Mouse (Mus musculus) hindbrain, embryonic 12.5 days (tissue): Measurements from ENCODE around the gene Chuk. TPM values are rescaled to one million over a fixed set of nuclear protein-coding genes. Genes with fewer than 3 reads are reported as not detected.

Source experiments
- ATAC-seq: fragments of 200-750 bp; cut with Nextera tagmentation; 2 replicates; pipeline ENCODE4 v1.8.0; 2017; ENCODE audit warnings: moderate TSS enrichment; ENCODE audit not compliant: low FRiP score
- H3K27ac ChIP-seq: fragments of 300-500 bp; sonication (generic); 2 replicates; pipeline ENCODE4 v1.5.1; 2016; ENCODE audit warnings: mild to moderate bottlenecking
- H3K27me3 ChIP-seq: fragments of 300-500 bp; sonication (generic); 2 replicates; pipeline ENCODE4 v1.6.1; 2016; ENCODE audit warnings: mild to moderate bottlenecking
- H3K36me3 ChIP-seq: fragments of 300-500 bp; sonication (generic); 2 replicates; pipeline ENCODE4 v1.6.1; 2016; ENCODE audit warnings: mild to moderate bottlenecking
- H3K4me1 ChIP-seq: fragments of 300-500 bp; sonication (generic); 2 replicates; pipeline ENCODE4 v1.6.1; 2016
- H3K4me2 ChIP-seq: fragments of 300-500 bp; sonication (generic); replicated peaks from 2 replicates; pipeline ENCODE4 v1.6.1; 2016; ENCODE audit warnings: mild to moderate bottlenecking
- H3K4me3 ChIP-seq: fragments of 300-500 bp; sonication (generic); 2 replicates; pipeline ENCODE4 v1.5.1; 2016; ENCODE audit warnings: mild to moderate bottlenecking
- H3K9ac ChIP-seq: fragments of 300-500 bp; sonication (generic); 2 replicates; pipeline ENCODE4 v1.6.1; 2016; ENCODE audit warnings: mild to moderate bottlenecking, moderate library complexity
- H3K9me3 ChIP-seq: fragments of 300-500 bp; sonication (generic); replicated peaks from 2 replicates; pipeline ENCODE4 v1.6.1; 2016; ENCODE audit warnings: mild to moderate bottlenecking
- WGBS: fragments of 180-500 bp; shearing (Covaris S2); methylation state at CpG from one replicate; pipeline ENCODE4 v1.1.7; 2016; 5-methylcytosine and 5-hydroxymethylcytosine counted together
- polyA plus RNA-seq: library from polyadenylated mRNA; unstranded; fragments of >200 nt; fragmentation: Nextera tagmentation; extraction: Ambion mirVana; gene quantifications from 2 replicates; pipeline ENCODE4 v1.2.1, GENCODE M21; 2016

Gene Chuk
- polyA plus RNA-seq, 1 experiment from 2014 or later, result 64.8 TPM

DNA sequence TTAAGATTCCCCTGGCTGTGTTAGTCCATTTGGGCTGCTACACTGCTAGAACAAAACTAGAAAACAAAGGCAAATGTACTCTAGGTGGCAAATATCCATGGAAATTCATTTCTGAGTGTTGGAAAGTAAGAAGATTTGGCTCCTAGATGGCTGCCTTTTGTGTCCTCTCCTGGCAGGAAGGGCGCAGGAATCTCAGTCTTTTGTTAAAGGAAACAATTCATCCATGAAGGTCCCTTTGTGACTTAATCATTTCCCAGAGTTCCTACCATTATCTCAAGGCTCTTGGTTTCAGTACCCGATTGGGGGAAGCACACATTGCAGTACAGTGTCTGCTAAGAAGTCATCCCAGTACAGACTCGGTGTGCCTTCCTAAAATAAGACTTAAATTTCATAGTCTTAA, 21.0 kb downstream of the Chuk start:
- H3K4me3 ChIP-seq, result no peak overlapping the region
- 27% methylated on average over 3 of the region's 3 CpGs for WGBS
- no peak for ATAC-seq
- no peak overlapping the region for H3K27ac ChIP-seq
- H3K4me2 ChIP-seq, result no peak overlapping the region
- no peaks in the 10 kb centered on the region for H3K4me1 ChIP-seq
- peaks cover 56% of the 10 kb centered on the region for H3K36me3 ChIP-seq
- H3K27me3 ChIP-seq, result no peaks in the 10 kb centered on the region
- H3K9me3 ChIP-seq, result no peaks in the 10 kb centered on the region
- H3K9ac ChIP-seq, result no peak overlapping the region

- ATAC-seq, result no peak
- 92% methylated on average over 2 of the region's 2 CpGs for WGBS
These were observed 26.4 kb downstream of the Chuk start for GRCm38 (mm10) chr19:44080920-44081319.

GRCm38 (mm10) chr19:44080023-44080422, 27.3 kb downstream of the Chuk start:
- no peak for ATAC-seq
- 83% methylated on average over 2 of the region's 2 CpGs for WGBS
- Histone ChIP-seq H3K4me1 (no peaks in the 10 kb centered on the region), H3K27me3 (no peaks in the 10 kb centered on the region), H3K36me3 (peaks cover 59% of the 10 kb centered on the region), H3K9ac (no peak overlapping the region), H3K9me3 (no peaks in the 10 kb centered on the region), H3K4me3 (no peak overlapping the region), H3K4me2 (no peak overlapping the region), H3K27ac (no peak overlapping the region)

More at GRCm38 (mm10) chr19:44080920-44081319, 26.4 kb downstream of the Chuk start:
- no peak overlapping the region for H3K4me2 ChIP-seq
- H3K9me3 ChIP-seq, result no peaks in the 10 kb centered on the region
- no peak overlapping the region for H3K4me3 ChIP-seq
- H3K4me1 ChIP-seq, result no peaks in the 10 kb centered on the region
- no peaks in the 10 kb centered on the region for H3K27me3 ChIP-seq
- peaks cover 59% of the 10 kb centered on the region for H3K36me3 ChIP-seq
- H3K27ac ChIP-seq, result no peak overlapping the region
- H3K9ac ChIP-seq, result no peak overlapping the region

GRCm38 (mm10) chr19:44077024-44077423, 30.3 kb downstream of the Chuk start:
- Histone ChIP-seq H3K9ac (no peak overlapping the region), H3K4me1 (no peaks in the 10 kb centered on the region), H3K4me3 (no peak overlapping the region), H3K27ac (no peak overlapping the region), H3K36me3 (peaks cover 47% of the 10 kb centered on the region), H3K4me2 (no peak overlapping the region), H3K9me3 (no peaks in the 10 kb centered on the region), H3K27me3 (no peaks in the 10 kb centered on the region)
- 85% methylated on average over 4 of the region's 4 CpGs for WGBS
- ATAC-seq, result no peak

- Histone ChIP-seq H3K9ac (no peak overlapping the region), H3K4me3 (no peak overlapping the region), H3K4me2 (no peak overlapping the region), H3K9me3 (no peaks in the 10 kb centered on the region), H3K27me3 (no peaks in the 10 kb centered on the region), H3K4me1 (no peaks in the 10 kb centered on the region), H3K27ac (no peak overlapping the region), H3K36me3 (peaks cover 44% of the 10 kb centered on the region)
- no peak for ATAC-seq
- 74% methylated on average over 9 of the region's 9 CpGs for WGBS
These were observed 30.8 kb downstream of the Chuk start for GRCm38 (mm10) chr19:44076457-44076856.

- 88% methylated on average over 11 of the region's 11 CpGs for WGBS
- no peak overlapping the region for H3K4me3 ChIP-seq
- H3K27me3 ChIP-seq, result no peaks in the 10 kb centered on the region
- no peak overlapping the region for H3K9ac ChIP-seq
- no peak overlapping the region for H3K27ac ChIP-seq
- peaks cover 36% of the 10 kb centered on the region for H3K36me3 ChIP-seq
- H3K9me3 ChIP-seq, result no peaks in the 10 kb centered on the region
- no peak overlapping the region for H3K4me2 ChIP-seq
- 0 out of 2 replicates have a peak, but pooled peaks cover 1% of the 10 kb centered on the region for H3K4me1 ChIP-seq
- no peak for ATAC-seq
These were observed 32.3 kb downstream of the Chuk start for GRCm38 (mm10) chr19:44074986-44075385.

- H3K4me1 ChIP-seq, result peaks cover 15% of the 10 kb centered on the region
- ATAC-seq, result no peak
- no peak overlapping the region for H3K9ac ChIP-seq
- no peak overlapping the region for H3K4me3 ChIP-seq
- no peak overlapping the region for H3K27ac ChIP-seq
- H3K36me3 ChIP-seq, result peaks cover 11% of the 10 kb centered on the region; the same call in 1 of the 2 replicates
- WGBS, result 57% methylated on average over 5 of the region's 5 CpGs
- H3K27me3 ChIP-seq, result no peaks in the 10 kb centered on the region
- no peak overlapping the region for H3K4me2 ChIP-seq
- H3K9me3 ChIP-seq, result no peaks in the 10 kb centered on the region
These were observed 36.1 kb downstream of the Chuk start for GRCm38 (mm10) chr19:44071166-44071565.

GRCm38 (mm10) chr19:44069914-44070232, 37.4 kb downstream of the Chuk start:
- Histone ChIP-seq H3K4me2 (peak overlapping the region; percentile 93), H3K27ac (peak overlapping the region; percentile 55; the same call in 1 of the 2 replicates), H3K4me1 (peaks cover 15% of the 10 kb centered on the region), H3K9me3 (no peaks in the 10 kb centered on the region), H3K36me3 (peaks cover 4% of the 10 kb centered on the region; the same call in 1 of the 2 replicates), H3K4me3 (peak overlapping the region; percentile 72), H3K9ac (peak overlapping the region; percentile 80), H3K27me3 (no peaks in the 10 kb centered on the region)
- ATAC-seq, result no peak
- 6% methylated on average over 4 of the region's 4 CpGs for WGBS

DNA sequence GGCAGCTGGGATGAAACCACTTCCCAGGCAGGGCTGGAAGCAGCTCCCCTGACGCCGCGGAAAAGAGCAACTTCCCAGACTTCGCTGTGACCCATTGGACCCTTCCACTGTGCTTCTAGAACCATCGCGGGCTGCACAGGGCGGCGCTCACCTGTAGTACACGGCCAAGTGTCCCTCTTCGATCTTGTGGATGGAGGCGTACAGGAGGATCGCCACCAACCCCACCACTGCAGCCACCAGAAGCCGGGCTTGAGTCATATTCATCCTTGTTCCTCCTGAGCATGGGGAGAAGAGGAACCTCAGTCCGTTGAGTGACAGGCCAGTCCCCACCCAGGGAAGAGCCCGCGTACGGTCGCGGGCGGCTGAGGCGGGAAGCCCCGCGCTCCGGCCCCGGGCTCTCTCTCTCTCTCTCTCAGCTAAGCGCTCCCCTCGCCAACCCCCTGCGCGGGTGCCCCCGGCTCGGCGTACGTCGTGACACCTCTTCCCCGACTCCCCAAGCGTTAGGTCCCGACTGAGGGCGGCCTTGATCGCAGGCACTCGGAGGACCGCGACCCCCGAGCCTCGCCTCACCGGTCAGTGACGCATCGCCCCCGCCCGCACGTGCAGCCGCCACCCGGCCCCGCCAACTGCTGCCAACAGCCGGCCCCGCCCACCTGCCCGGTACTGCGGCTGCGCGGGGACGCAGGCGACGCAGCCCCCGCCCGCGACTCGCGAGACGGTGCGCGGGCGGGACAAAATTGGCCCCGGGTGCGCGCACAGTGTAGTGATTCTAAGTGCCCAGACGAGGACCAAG, 38.0 kb downstream of the Chuk start, which contains the start of gene Erlin1:
Gene Erlin1 (minus strand): TSS at position 665 of the 793 bp plus-strand sequence.
- H3K27me3 ChIP-seq, result no peaks in the 10 kb centered on the region
- WGBS, result under 1% methylated on average over 67 of the region's 75 CpGs
- H3K4me2 ChIP-seq, result peak within 1 kb of the TSS; percentile 93
- no peaks in the 10 kb centered on the region for H3K9me3 ChIP-seq
- ATAC-seq, result peak; percentile 92
- H3K4me3 ChIP-seq, result peak within 1 kb of the TSS; percentile 72
- peak within 1 kb of the TSS; percentile 55 for H3K27ac ChIP-seq
- H3K4me1 ChIP-seq, result peaks cover 15% of the 10 kb centered on the region
- H3K36me3 ChIP-seq, result peaks cover 4% of the 10 kb centered on the region; the same call in 1 of the 2 replicates
- H3K9ac ChIP-seq, result peak within 1 kb of the TSS; percentile 80

- Histone ChIP-seq H3K27me3 (no peaks in the 10 kb centered on the region), H3K9me3 (no peaks in the 10 kb centered on the region), H3K4me2 (peak overlapping the region; percentile 93), H3K4me1 (peaks cover 15% of the 10 kb centered on the region), H3K9ac (no peak overlapping the region; the same call in 1 of the 2 replicates), H3K4me3 (peak overlapping the region; percentile 72; the same call in 1 of the 2 replicates), H3K27ac (no peak overlapping the region), H3K36me3 (peaks cover 7% of the 10 kb centered on the region)
- no peak for ATAC-seq
- WGBS, result 82% methylated on average over 4 of the region's 4 CpGs
These were observed 39.0 kb downstream of the Chuk start for GRCm38 (mm10) chr19:44068232-44068631.

GRCm38 (mm10) chr19:44067323-44068049, 39.8 kb downstream of the Chuk start:
- peaks cover 15% of the 10 kb centered on the region for H3K4me1 ChIP-seq
- no peak overlapping the region for H3K27ac ChIP-seq
- 83% methylated on average over 9 of the region's 9 CpGs for WGBS
- no peak overlapping the region for H3K4me3 ChIP-seq
- ATAC-seq, result no peak
- H3K36me3 ChIP-seq, result peaks cover 8% of the 10 kb centered on the region
- H3K27me3 ChIP-seq, result no peaks in the 10 kb centered on the region
- H3K9ac ChIP-seq, result no peak overlapping the region
- H3K9me3 ChIP-seq, result no peaks in the 10 kb centered on the region
- H3K4me2 ChIP-seq, result no peak overlapping the region

- Histone ChIP-seq H3K9me3 (no peaks in the 10 kb centered on the region), H3K27ac (no peak overlapping the region), H3K4me3 (no peak overlapping the region), H3K4me1 (peaks cover 12% of the 10 kb centered on the region), H3K4me2 (no peak overlapping the region), H3K9ac (no peak overlapping the region), H3K36me3 (peaks cover 13% of the 10 kb centered on the region), H3K27me3 (no peaks in the 10 kb centered on the region)
- ATAC-seq, result no peak
- WGBS, result 87% methylated on average over 2 of the region's 2 CpGs
These were observed 42.5 kb downstream of the Chuk start for GRCm38 (mm10) chr19:44064734-44065133.
